Mouse (Mus musculus): ENCODE results near the gene Marco.

Gene Marco

DNA sequence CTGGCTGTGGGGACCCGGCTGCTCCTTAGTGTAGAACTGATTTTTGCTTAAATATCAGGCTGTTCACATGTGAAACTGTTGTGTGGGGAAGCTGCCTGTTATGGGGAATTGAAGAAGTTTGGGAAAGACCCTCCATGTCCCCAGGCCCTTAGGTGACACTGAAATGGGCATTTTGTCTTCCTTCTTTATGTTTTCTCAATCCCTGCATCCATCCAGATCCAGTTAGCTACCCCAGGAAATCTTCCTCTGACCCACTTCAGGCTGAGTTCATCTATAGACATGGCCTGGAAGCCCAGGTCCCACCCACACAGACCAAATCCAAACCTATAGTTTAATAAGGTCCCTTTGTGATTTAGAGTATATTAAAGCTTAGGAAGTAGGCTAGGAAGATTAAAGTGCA is at the start of gene Marco:
TSS of gene Marco (minus strand) at position 101 of the 400 bp plus-strand sequence.
- DNase-seq = no peak

DNA sequence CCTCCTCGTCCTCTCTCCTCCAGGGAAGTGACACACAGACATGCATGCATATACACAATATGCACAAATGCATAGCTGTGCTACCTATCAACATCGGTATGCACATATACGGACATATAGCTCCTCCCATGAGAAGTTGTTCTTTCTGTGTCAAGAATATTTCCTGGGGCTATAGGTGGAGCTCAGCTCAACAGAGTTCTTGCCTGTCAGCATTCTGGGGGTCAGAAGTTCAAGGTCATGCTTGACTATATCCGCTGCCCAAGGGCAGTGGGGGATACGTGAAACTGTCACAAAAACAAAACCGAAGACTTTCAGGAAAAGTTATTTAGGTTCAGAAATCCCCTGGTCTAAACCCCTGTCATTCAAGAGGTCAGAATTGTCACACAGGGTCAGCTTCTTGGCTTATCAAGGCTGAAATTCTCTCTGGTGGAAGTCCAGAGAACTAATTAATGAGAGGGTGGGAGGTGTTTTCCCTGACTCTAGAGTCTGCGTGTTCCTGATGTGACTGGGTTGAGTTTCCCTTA is 34.7 kb upstream of the Marco start:
- DNase-seq = no peak

DNA sequence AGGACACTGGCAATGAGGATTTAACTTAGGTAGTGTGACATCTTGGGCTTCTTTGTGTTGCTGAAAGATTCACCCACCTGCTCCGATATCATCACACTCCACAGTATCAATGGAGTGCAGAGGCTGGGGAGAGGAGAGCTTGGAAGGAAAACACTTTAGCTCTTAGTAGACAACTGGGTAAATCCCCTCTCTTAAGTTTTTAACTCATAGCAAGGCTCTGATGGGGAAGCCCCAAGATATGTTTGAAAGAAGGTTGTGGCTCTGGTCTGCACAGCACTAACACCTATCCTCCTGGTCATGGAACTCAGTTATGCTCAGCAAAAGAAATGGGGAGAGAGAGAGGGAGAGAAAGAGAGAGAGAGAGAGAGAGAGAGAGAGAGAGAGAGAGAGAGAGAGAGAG is 32.2 kb upstream of the Marco start:
- no peak for DNase-seq

DNA sequence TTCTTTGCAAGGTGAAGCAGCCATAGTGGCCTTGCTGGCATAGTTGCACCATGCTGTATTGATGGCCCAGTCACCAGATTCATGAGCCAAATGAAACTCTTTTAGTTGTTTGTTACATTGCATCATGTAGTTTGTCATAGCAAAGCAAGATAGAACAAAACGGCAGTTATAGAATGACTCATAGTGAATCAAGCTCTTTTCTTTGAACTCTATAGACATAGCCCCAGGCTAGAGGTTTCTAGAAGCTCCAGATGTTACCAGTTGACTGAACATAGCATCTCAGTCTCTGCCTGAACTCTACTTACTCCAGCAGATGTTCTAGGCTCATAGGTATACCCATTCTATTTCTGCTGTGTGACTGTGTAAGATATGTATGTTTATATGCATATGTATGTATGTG is 31.1 kb upstream of the Marco start:
- no peak for DNase-seq

DNA sequence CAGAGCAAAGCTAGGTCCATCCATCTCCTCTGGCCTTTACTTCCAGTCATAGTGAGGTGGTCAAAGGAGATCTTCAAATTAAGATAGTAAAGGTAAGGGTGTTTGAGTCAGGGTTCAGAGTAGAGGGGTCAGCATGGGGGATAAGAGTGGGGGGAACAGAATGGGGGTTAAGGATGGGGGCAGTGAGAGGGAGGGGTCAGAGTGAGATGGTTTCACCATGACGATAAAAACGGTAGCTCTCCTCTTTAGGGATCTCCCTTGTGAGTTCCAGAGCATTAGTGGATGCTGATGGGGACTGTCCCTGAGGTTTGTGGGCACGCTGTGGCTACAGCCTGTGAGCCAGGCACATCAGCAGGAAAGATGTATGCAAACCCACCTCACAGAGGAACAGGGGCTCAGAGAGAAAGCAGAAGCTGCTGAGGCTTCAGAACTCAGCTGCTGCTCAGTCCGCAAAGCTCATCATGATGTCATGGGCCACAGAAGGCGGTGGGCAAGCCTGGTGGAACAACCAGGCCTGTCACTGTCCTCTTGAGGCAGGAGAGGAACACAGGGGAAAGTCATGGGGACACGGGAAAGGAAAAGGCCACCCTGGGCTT is 27.6 kb upstream of the Marco start:
- no peak for DNase-seq

DNA sequence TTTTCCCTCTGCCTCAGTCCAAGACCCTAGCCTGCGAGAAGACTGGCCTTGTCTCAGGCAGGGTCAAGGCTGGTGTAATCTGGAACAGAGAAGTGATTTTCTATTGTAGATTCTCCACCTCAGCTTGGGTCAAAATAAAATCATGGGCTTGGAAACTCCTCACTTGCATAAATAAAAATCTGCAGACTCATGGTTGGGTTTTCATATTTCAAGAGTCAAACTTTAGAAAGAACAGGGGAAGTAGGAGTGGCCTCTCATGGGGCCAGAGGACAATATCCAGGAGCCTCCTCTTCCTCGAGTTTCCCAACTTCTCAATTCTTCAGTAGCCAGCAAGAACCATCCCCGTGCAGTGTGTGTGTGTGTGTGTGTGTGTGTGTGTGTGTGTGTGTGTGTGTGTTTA is 26.9 kb upstream of the Marco start:
- no peak for DNase-seq

DNA sequence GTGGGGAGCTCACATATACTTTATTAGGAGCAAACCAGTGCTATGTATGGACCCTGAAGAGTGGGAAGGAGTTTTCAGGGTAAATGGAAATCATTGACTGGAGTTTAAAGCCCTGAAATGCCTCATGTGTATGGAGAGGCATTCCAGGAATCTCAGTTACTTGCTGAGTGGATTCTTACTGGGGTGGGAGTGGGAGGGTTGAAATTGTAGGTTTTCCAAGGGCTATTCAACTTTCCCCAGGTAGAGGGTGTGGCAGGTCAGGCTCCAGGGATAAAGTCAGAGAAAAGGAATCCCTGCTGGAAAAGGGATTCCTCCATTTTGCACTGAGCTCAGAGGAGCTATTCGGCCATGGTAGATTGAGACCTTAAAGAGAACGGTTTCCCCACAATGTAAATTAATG is 25.1 kb upstream of the Marco start:
- DNase-seq = no peak

DNA sequence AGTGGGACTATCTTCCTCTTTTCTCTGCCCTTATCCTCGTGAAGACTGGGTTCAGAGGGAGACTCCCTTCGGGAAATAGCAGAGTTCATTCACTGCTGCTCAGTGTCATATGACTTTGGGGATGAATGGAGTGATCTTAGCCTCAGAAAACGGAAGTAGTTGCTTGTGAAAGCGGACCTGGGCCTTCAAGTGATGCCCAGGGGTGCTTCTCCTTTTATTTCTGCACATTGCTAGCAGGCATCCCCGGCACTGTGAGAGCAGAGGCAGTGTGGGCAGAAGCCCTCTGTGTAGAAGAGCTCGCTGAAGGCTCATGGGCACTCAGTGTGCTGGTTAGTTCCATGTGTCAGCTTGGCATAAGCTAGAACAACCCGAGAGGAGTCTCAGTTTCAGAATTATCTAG is 12.8 kb upstream of the Marco start:
- no peak for DNase-seq

DNA sequence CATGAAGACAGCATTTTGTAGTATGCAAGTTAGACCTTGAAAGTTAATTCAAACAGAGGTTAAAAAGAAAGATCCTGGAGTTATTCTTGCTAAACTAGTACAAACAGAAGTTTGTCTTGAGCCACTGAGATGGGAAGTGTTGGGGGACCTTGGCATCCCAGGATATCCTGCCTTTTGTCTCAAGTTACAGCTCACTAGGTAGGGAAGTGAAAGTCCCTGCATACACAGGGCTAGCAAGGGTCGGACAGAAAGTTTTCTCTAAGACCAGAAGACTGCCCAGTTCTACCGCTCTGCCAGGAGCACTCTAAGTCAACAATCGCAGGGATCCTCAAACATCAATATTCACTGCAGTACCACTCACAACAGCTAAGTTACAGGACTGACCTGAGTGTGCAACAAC is 5.5 kb upstream of the Marco start:
- no peak for DNase-seq

DNA sequence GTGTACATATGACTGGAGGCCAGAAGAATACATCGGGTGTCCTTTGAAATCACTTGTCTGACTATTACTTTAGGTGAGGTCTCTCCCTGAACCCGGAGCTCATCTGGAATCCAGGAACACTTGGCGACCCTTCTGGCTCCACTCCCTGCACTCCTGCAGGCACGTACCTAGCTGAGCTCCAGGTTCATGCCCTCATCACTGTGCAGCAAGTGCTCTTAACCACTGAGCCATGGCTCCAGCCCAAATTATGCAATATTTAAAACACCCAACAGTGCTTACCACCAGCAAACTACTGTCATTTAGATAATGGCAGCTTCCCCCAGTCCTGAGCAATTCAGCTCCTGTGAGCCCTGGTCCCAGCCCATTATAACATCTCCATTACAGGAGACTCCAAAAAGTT is 4.2 kb upstream of the Marco start:
- no peak for DNase-seq

DNA sequence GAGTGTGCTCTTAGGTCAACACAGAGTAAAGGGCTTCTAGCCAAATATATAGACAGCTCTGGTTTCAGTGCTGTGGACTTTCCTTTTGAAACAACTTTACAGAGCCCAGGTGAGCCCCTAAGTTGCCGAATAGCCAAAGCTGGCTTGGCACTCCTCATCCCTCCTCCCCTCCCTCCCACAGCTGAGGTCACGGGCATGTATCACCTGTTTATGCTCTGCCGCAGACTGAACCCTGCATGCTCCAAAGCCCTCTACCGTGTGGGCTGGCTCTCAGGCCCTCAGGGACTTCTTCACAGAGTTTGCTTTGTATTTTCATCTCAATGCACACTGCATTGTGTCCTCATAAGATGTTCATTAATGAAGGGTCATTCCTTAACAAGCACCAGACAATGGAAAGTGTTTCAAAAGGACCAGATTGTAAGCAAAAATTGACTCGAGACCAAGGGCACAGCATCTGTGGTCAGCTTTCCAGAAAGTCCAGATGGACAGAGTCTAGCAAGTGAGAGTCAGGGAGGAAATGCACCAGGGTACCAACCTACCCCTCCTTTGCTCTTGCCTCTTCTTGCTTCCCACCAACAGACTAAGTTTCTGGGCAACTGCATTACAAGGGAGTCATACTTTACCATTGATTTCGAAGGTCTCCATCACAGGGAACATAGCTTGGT is 646 bp downstream of the Marco start:
- DNase-seq = peak in 1 of 2 experiments; percentile 9

DNA sequence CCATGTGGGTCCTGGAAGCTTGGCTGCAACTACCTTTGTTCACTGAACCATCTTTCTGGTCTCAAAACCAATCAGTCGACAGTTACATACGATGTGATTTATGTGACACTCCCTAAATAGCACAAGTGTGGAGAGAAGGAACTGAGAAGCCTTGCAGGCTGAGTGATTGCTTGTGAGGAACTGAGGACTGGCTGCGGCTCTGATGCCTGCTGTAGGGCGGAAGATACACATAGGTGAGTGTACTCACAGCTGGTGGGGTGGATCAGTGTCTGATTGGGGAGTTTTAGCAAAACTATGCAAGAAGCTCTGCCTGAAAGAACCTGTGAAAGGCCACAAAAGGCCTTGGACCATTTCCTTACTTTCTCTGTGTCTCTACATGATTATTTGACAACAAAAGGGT is 3.3 kb downstream of the Marco start:
- DNase-seq = no peak

DNA sequence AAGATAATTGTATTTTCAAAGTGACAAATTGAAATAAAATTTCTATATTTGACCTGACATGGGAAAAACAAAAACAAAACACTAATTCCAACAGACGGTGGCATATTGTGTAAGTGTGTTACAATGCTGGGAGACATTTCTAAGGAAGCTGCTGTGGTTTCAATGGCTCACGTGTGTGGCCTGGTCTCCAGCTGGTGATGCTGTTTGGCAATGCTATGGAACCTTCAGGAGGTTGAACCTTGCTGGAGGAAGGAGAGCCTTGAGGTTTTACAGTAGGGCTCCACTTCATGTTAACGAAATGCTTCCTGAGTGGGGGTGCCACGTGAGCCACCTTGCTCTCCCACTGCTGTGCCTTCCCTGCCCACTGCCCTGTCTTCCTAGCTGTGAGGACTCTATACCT is 6.8 kb downstream of the Marco start:
- no peak for DNase-seq

DNA sequence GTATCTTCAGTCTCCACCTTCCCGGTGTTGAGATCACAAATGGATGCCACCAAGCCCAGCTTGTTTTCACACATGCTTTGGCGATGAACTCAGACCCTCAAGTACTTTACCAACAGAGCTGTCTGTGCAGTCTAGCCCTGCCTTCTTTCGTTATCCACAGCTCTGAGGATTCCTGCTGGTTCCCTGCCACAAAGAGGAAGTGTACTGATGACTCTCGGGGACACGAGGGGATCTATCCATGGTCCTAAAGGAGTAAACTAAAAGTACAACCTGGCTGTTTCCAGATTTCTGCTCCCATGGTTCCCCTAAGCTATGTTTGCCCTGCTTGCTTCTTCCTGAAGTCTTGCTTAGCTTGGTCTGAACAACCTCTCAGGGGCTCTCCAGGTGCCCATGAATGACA is 23.9 kb downstream of the Marco start:
- DNase-seq = no peak

DNA sequence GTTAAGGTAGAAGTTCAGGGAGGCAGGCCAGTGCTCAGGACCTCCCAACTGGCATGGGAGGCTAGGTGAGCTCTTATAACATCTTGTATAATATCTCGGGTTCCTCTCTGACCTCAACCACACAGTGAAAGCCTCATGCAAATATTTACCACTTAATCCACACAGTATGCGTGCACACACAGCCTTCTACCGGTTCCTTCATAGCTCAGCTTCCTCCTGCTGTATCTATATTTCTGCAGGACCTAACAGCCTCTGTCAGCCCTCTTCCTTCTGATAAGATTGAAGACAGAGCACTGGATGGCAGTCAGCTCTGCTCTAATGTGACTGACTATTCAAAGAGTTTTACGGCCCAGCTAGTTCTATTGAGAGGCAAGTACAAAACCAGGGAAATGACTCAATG is 30.0 kb downstream of the Marco start:
- no peak for DNase-seq

DNA sequence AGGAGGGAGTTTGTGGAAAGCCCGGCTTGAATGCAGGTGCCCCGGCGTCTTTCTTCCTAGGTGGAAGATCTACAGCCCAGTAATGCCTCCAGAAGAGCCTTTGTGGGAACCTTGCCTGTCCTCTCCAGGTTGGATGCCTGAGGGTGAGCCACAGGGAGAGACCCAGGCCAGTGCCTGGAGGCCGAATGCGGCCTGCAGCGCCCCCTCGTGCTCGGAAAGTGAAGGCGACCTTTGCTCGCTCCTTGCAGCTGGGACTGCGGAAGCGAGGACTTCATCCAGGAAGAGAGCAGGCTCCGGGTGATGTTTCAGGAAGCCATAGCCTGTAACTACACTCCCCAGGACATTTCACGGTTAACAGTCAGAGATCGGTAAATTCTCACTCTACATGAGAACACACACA is 35.9 kb downstream of the Marco start:
- peak; percentile 5 to 12 for DNase-seq

DNA sequence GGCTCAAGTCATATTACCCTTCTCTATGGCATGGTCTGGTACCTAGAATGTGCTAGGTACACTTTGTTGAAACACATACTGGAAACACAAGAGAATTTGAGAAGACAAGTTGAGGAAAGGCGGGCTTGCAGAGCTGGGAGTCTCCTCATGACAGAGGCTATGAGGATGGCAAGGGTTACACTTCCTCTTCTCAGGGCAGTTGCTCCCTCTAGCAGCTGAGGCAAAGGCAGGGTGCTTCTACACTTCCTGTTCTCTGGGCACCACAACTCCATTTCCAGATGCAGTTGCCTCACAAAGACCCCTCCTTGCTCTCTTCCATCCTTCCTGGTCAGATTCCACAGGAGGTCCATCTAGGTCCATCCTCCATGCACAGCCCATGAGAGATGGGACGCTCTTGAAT is 37.5 kb downstream of the Marco start:
- no peak for DNase-seq

DNA sequence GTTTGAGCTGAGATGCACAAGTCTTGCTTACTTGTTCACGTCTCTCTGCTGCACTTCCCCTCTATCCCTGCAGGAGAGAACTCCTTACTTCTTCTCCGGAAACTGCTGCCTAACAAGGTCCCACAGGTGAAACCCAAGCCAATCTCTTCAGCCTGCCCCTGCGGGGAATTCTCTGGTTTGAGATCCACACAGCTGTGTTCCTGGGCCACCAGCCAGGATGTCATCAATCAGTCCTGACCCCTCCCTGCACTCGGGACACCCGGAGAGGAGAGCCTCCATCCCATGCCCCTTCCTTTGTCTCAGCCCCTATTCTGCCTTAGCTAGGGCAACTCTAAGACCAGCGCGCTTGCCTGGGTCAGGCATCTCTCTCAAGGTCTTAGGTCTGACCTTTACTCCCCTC is 38.1 kb downstream of the Marco start:
- DNase-seq = no peak

DNA sequence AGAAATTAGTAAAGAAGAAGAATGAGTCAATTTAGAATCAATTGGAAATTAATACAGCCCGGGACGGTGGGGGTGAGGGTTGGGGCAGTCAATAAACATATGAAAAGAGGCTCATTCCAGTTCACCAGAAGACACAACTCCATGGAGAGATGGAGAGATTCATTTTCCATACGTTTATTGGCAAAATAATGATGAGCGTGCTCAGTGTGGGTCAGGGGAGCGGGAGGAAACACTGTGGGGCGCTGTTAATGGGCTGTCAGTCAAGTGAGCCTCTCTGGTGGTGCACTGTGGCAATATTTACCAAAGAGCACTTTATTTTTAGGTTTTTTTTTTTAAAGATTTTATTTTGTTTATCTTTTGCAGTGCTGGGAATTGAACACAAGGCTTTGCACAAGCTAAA is 45.8 kb downstream of the Marco start:
- no peak for DNase-seq

DNA sequence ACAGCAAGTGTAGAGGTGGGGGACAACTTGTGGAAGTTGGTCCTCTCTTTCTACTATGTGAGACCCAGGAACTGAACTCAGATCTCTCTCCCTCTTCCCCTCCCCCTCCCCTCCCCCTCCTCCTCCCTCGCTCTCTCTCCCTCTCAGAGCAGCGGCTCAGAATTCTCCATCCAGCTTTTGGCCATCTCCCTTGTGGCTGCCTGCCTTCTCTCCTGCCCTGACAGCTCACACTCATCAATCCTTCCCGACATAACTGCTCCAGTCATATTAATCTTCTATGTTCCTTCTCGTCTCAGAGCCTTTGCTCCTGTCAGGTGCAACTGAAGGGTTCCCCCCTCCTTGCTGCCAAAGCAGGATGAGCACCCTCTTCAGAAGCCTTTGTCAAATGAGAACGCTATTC is 46.3 kb downstream of the Marco start:
- no peak for DNase-seq

DNA sequence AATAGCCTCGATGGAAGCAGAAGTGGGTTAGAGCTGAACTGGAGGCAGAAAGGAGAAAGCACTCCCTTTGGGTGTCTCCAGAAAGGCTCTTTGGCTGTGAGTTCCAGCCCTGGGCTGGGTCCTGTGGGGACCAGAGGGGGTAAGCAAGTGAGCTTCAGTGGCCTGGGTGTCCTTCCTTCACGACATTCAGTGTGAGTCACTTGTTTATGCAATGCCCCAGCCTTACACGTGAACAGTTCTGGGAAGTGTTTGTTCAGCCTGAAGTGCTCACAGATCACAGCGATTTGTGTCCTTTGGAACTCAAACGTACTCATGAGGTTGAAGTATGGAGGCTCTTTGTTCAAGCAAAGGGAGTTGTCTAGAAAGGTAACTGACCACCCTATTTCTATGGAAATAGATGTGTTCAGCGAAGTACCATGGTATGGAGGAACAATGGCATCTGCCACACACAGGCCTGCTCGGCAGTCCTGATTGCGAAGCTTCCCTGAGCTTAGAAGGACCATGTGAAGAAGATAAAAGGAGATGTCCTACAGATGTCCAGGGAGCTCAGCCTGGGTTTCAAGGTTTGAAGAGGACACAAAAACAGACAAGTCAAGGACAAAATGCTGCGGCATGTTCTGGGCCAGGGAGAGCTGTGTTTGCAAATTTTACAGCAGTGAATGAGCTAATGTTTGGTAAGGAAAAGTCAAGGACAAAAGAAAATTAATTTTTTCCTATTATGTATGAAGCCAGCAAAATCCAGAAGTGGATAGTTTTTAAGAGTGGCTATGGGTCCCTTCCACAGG is 53.1 kb downstream of the Marco start:
- no peak for DNase-seq

DNA sequence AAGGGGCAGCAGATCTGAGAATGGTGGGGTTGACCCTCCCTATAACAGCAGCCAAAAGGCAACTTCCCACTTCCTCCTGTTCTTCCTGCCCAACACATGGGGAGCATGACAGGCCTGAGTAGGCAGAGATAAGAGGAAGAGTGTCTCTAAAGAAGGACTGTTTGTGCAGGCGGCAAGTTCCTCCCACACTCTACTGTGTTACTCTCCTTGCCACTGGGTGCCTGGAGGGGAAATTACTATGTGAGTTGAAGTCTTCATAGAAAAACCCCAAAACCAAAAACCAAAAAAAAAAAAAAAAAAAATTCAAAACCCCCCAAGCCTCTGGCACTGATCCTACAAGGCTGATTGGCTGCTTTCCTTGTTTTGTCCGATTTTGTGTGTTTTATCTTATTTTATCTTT is 55.2 kb downstream of the Marco start:
- DNase-seq = no peak

DNA sequence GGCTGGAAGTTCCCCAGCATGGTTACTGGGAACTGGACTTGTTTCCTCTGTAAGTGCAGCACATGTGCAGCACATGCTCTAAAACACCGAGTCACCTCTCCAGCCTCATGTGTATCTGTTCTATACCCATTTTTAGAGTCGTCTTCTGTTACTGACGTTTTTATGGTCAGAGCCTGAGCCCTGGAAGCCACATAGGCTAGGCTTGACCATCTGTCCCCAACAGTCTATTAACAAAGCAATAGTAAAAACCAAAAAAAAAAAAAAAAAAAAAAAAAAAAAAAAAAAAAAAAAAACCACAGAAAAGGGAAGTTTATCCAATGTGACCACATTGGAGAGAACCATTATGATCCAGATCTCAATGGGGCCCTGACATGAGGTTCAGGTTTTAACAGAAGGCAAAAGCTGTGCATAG is 61.6 kb downstream of the Marco start:
- DNase-seq = no peak

DNA sequence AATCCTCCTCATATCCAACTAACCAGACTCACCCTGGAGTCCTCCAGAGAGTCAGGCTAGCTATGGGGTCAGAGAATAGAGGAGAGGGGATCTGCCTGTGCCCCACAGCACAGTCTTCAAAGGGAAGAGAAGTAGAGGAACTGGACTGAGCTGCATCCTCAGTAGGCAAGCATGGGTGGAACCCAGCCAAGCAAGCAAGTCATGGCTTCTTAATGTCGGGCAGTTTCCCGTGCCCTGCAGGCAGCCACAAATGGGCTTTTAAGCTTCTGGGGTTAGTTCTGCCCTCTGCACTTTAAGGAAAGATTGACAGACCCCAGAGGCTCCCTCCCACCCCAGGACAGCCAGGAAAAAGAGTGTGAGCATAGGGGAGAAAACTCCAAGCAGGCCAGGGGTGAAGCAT is 63.2 kb downstream of the Marco start:
- DNase-seq = no peak
